Mouse (Mus musculus) thymus, postnatal 0 days (tissue): Measurements from ENCODE around the gene Slc50a1. TPM values are rescaled to one million over a fixed set of nuclear protein-coding genes. Genes with fewer than 3 reads are reported as not detected.

Experiments used
- DNase-seq: peaks from one replicate; pipeline ENCODE4 v3.0.0-alpha.2; 2015; ENCODE audit warnings: low spot score
- polyA plus RNA-seq: library from polyadenylated mRNA; unstranded; fragments of >200 nt; fragmentation: Nextera tagmentation; extraction: Ambion mirVana; gene quantifications from 2 replicates; pipeline ENCODE4 v1.2.1, GENCODE M21; 2015

Gene Slc50a1
- polyA plus RNA-seq, 1 experiment from 2014 or later: 84.7 TPM

- DNase-seq: no peak
Observed at GRCm38 (mm10) chr3:89295685-89296230, 25.4 kb upstream of the Slc50a1 start.

GRCm38 (mm10) chr3:89294195-89294594 lies 23.8 kb upstream of the Slc50a1 start:
- DNase-seq: no peak

- DNase-seq: no peak
Observed at GRCm38 (mm10) chr3:89293247-89293918, 23.0 kb upstream of the Slc50a1 start.

- DNase-seq: peak; percentile 68
Observed at GRCm38 (mm10) chr3:89292303-89292702, 21.9 kb upstream of the Slc50a1 start.

GRCm38 (mm10) chr3:89291874-89292273 lies 21.5 kb upstream of the Slc50a1 start:
- no peak for DNase-seq

- no peak for DNase-seq
Observed at GRCm38 (mm10) chr3:89288503-89288928, 18.1 kb upstream of the Slc50a1 start.

GRCm38 (mm10) chr3:89287286-89287685 lies 16.9 kb upstream of the Slc50a1 start:
- DNase-seq: no peak

GRCm38 (mm10) chr3:89285526-89285925 lies 15.2 kb upstream of the Slc50a1 start:
- DNase-seq: no peak

- no peak for DNase-seq
Observed at GRCm38 (mm10) chr3:89284261-89284660, 13.9 kb upstream of the Slc50a1 start.

- DNase-seq: no peak
Observed at GRCm38 (mm10) chr3:89282291-89282643, 11.9 kb upstream of the Slc50a1 start.

- DNase-seq: peak; percentile 85
Observed at GRCm38 (mm10) chr3:89281579-89282290, 11.4 kb upstream of the Slc50a1 start.

GRCm38 (mm10) chr3:89280606-89281511 lies 10.5 kb upstream of the Slc50a1 start, which contains the start of gene Efna1:
Efna1 (minus strand) TSS chr3:89281142.
- no peak for DNase-seq

- no peak for DNase-seq
Observed at GRCm38 (mm10) chr3:89280050-89280605, 9.8 kb upstream of the Slc50a1 start.

- no peak for DNase-seq
Observed at GRCm38 (mm10) chr3:89279153-89279890, 9.0 kb upstream of the Slc50a1 start.

GRCm38 (mm10) chr3:89278643-89279042 lies 8.3 kb upstream of the Slc50a1 start:
- no peak for DNase-seq

- DNase-seq: no peak
Observed at GRCm38 (mm10) chr3:89278107-89278506, 7.7 kb upstream of the Slc50a1 start.

- no peak for DNase-seq
Observed at GRCm38 (mm10) chr3:89277281-89278021, 7.1 kb upstream of the Slc50a1 start.

- DNase-seq: no peak
Observed at GRCm38 (mm10) chr3:89276061-89276460, 5.7 kb upstream of the Slc50a1 start.

GRCm38 (mm10) chr3:89271760-89272159 lies 1.4 kb upstream of the Slc50a1 start:
- DNase-seq: no peak

GRCm38 (mm10) chr3:89270891-89271290 lies 521 bp upstream of the Slc50a1 start:
- no peak for DNase-seq
